Mouse (Mus musculus) cerebellum, adult 9-10 months (tissue): Measurements from ENCODE around the gene Igsf11.
A peak's percentile ranks its signal among the peaks of the same experiment; 100 is the strongest.

Experiments used
- DNase-seq: peaks from one replicate; pipeline ENCODE4 v3.0.0; 2022

Igsf11 gene

GRCm38 (mm10) chr16:38986410-38986809 is 93.9 kb downstream of the Igsf11 start:
- DNase-seq: no peak

GRCm38 (mm10) chr16:38993711-38994110 is 101.2 kb downstream of the Igsf11 start:
- DNase-seq: no peak

GRCm38 (mm10) chr16:38998496-38999258 is 106.2 kb downstream of the Igsf11 start:
- no peak for DNase-seq

DNA sequence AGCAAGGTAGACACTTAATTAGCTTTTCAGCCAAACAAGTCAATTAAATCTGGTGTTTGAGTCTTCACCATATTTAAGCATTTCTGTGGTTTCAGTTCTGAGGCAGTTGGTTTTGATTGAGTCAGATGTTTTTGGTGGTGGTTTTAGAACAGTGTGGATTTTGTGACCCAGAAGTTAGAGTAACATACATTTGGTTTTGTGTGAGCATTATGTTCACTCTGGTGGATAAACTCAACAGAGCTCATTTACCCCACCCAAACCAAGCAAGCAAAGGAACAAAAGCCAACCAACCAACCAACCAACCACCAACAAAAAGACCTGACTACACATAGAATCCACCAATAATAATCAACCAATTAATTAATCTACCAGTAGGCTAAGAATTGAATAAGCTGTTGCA is 106.8 kb downstream of the Igsf11 start:
- no peak for DNase-seq

DNA sequence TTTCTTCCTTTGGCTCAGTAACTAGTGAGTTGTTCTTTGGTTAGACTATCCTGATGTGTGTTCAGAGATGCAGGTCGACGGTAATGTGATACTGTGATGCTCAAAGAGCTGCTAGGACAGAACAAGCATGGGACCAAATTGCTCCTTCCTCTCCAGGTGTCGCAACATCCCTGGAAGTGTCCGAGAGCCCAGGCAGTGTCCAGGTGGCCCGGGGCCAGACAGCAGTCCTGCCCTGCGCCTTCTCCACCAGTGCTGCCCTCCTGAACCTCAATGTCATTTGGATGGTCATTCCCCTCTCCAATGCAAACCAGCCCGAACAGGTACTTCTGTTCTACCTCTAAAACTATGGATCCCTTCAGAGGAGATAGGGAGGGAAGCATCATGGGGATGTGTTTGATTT is 114.5 kb downstream of the Igsf11 start:
- no peak for DNase-seq

DNA sequence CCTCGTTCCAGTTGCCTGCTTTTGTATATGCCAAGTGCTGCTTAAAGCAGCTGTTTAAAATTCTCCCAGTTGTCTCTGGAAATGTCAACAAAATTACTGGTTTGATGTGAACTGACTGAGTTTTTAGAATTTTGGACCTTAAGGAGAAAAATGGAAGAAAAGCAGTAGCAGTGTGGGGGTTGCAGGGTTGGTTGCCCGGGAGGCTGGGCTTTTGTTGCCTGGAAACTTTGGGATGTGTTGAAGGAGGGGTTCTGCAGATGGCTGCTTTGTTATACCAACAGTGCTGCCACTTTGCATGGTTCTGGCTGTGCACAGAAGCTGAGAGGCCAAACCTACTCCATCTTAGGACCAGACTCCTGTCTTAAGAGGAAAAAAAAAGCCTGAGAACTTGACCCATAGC is 127.0 kb downstream of the Igsf11 start:
- DNase-seq: no peak

DNA sequence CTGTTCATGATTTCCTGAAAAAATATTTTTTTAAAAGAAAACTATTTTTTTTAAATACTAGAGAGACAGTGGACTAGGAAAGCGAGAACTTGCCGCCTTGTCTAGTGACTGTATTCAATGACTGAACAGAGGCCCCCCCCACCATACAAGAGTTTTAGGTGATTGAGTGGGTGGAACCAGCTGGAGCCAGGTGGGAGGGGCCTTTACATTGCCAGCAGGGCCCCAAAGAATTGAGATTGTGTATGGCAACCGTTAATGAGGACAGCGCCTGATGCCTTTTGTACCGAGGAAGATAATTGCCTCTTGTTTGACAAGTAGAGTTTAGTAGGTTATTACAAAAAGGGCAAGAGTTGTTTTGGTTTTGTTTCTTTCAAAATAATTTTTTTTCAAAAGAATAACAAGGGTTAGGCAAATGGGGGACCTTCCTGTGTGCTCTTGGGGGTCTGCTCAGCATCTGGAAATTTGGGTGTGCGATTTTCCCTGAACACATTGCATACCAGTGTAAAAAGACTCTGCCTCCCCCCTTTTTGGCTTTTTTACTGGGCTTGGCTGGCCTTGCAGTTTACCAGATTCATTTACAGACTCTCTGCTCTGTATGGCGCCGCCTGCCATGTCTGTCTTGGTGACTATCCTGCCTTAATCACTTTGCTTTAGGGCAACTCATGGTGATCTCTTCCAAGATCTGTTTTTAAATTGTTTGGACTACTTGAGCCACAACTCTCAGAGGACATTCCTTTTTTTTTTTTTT is 133.7 kb downstream of the Igsf11 start:
- no peak for DNase-seq

GRCm38 (mm10) chr16:39031350-39031749 is 138.9 kb downstream of the Igsf11 start:
- DNase-seq: peak; percentile 4

DNA sequence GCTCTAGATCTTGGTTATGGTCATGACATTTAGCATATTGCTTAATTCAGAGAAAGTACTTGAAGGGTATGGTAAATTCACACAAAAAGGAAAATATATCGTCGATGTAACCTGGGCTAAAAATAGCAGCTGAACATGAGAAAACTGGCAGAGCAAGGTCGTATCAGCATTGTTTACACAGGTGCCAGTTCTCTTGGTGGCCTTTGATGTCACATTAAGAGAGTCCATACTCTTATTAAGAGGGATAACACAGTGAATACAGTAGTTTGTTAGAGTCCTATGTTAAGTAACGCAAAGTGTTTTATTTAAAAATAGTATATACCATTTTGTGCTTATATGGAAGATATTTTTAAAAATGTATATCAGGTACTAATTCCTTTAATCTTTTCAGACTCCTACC is 144.8 kb downstream of the Igsf11 start:
- DNase-seq: no peak

DNA sequence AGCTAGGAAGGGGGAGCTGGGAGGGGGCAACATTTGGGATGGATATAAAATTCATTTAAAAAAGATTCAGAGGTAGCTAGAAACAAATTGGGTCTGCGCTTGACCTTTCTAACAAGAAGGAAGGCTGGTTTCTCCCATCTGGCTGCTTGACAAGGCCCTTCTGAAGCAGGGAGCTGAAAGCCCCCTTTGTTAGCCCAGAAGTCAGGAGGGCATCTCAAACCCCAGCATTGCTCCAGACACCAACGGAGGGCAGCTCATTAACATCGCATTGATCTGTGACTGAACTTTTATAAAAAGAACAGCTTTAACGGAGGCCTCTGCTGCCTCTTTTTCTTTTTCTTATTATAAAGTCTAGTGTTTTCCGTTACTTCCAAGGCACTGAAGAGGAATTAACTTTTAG is 151.9 kb downstream of the Igsf11 start:
- DNase-seq: no peak

GRCm38 (mm10) chr16:39048889-39049288 is 156.4 kb downstream of the Igsf11 start:
- DNase-seq: peak; percentile 20

DNA sequence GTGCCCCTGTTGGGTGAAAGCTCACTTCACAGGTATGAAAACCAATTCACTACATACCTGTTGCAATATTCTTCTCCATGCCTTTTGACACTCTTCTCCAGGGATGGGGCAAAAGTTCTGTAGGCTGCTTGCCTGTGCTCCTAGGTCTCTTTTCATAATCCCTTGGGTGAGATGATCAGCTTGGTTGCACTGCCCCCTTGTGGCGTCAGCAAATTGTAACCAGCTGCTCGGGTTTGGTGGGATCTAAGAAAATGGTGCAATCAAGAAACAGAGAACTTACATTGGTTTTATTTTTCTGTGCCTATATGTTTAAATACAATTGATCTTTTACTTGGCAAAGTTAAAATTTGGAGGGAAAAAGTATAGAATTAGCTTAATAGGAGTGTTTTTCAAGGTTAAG is 160.5 kb downstream of the Igsf11 start:
- DNase-seq: peak; percentile 36

DNA sequence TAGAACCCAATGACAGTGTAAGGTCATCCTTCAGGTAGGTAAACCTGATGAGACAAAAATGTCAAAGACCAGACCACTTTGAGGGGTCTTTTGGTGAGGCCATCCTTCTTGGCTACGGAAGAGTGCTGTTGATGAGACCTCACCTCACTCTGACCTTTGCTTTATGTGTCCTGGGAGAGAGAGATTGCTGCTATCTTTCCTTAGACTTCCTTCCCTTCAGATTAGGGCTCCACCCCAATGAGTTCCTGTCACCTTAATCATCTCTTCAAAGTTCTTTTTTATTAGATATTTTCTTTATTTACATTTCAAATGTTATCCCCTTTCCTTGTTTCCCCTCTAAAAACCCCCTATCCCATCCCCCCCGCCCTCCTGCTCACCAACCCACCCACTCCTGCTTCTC is 161.3 kb downstream of the Igsf11 start:
- DNase-seq: no peak

GRCm38 (mm10) chr16:39056061-39056460 is 163.6 kb downstream of the Igsf11 start:
- DNase-seq: peak; percentile 17

DNA sequence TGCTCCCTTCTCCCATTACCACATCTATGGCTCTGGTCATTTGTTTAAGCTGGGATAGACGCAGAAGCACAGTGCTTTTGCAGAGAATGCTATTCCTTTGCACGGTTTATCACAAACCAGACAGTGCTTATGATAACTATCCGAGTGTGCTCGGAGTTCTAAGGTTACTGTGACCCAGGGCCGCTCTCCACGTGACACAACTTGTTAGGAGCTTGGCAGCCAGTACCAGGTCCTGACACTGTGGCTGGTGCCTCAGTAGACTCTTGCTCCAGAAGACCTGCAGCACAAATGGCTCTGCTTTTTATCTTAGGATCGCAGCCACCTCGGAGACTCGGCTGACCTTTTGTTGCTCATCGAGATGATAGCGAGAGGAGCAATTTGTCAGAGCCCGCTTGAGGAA is 164.5 kb downstream of the Igsf11 start:
- DNase-seq: no peak

GRCm38 (mm10) chr16:39058869-39059268 is 166.4 kb downstream of the Igsf11 start:
- DNase-seq: no peak

DNA sequence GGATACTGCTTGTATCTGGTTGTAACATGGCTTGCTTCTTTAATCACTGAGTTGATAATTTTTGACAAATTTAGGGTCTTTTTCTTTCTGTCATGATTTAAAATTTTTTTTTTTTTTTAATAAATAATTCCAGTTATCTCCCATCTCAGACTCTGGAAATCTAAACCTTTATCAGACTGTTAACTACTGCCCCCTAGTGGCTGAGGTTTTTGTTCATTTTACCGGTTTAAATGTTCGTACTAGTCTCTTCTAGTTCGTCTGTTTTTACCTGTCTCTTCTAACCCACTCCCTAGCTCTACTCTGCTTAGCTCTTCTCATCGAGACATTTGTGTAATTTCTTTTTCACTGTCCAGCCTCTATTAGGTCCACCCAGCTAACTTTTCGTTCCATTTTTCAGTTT is 170.1 kb downstream of the Igsf11 start:
- DNase-seq: peak; percentile 28

DNA sequence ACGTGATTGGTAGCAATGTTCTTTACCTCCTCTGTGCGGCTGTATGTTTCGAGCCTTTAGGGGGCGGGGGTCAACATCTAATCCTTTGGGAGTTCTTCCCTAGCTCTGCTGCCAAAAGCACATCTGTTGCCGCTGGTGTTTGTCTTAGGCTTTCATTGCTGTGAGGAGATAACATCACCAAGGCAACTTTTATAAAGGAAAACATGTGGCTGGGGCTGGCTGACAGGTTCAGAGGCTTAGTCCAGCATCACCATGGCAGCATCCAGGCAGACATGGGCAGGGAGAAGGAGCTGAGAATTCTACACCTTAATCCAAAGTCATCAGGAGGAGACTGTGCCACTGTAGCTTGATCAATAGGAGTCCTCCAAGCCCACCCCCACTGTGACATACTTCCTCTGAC is 173.1 kb downstream of the Igsf11 start:
- no peak for DNase-seq

DNA sequence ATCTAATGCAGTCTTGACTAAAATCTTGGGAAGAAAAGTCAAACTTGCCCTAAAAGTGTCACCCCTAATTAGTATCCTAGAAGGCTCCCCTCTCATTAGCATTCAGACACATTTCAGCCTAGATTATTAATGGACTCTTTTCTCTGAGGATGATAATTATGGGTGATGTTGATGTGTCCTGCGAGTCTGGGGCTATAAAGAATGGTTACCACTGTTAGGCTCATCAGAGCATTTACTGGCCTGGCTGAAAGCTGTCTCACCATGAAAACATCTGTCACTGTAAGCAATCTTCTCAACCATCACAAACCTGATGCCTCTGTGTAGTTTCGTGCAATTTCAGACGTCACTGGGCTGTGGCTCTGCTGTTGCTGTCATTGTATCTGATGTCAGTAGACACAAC is 179.0 kb downstream of the Igsf11 start:
- peak; percentile 9 for DNase-seq
